Mouse (Mus musculus): ENCODE data around the gene Npw. TPM values are rescaled to one million over a fixed set of nuclear protein-coding genes. Genes with fewer than 3 reads are reported as not detected.

Gene Npw
- polyA plus RNA-seq, 1 experiment, result 0.35 TPM

GRCm38 (mm10) chr17:24698715-24699114 lies 40.5 kb upstream of the Npw start:
- H3K4me1 ChIP-seq (replicated peaks; ENCODE audit: control insufficient read depth, insufficient read depth, low read length), result peaks cover 17% of the 10 kb centered on the region
- TF ChIP-seq CTCF (IDR thresholded peaks at IDR 0.05; ENCODE audit: borderline replicate concordance, control insufficient read depth, extremely low read depth, insufficient read depth, low read length, poor library complexity) (no peak), POLR2A (IDR thresholded peaks at IDR 0.05; ENCODE audit: control insufficient read depth, extremely low read depth, insufficient read depth, low read length, poor library complexity) (no peak)
- H3K36me3 ChIP-seq (ENCODE audit: control insufficient read depth, insufficient read depth, low read length), result peaks cover 8% of the 10 kb centered on the region; the same call in 1 of the 2 replicates
- DNase-seq, result no peak
- 95% methylated on average over 9 of the region's 9 CpGs for WGBS
- no peak overlapping the region for H3K4me3 ChIP-seq (ENCODE audit: control insufficient read depth, insufficient read depth, low read length)
- no peak overlapping the region for H3K27ac ChIP-seq (ENCODE audit: control insufficient read depth, insufficient read depth, low read length)
- H3K27me3 ChIP-seq (ENCODE audit: control insufficient read depth, insufficient read depth, low read length), result no peaks in the 10 kb centered on the region

GRCm38 (mm10) chr17:24697985-24698384 lies 39.7 kb upstream of the Npw start:
- 36% methylated on average over 5 of the region's 5 CpGs for WGBS
- Histone ChIP-seq H3K27me3 (ENCODE audit: control insufficient read depth, insufficient read depth, low read length) (no peaks in the 10 kb centered on the region), H3K4me3 (ENCODE audit: control insufficient read depth, insufficient read depth, low read length) (no peak overlapping the region), H3K4me1 (replicated peaks; ENCODE audit: control insufficient read depth, insufficient read depth, low read length) (peaks cover 17% of the 10 kb centered on the region), H3K27ac (ENCODE audit: control insufficient read depth, insufficient read depth, low read length) (peak overlapping the region; percentile 40), H3K36me3 (ENCODE audit: control insufficient read depth, insufficient read depth, low read length) (0 out of 2 replicates have a peak, but pooled peaks cover 8% of the 10 kb centered on the region)
- no peak for DNase-seq
- TF ChIP-seq CTCF (IDR thresholded peaks at IDR 0.05; ENCODE audit: borderline replicate concordance, control insufficient read depth, extremely low read depth, insufficient read depth, low read length, poor library complexity), result no peak
- no peak for TF ChIP-seq POLR2A (IDR thresholded peaks at IDR 0.05; ENCODE audit: control insufficient read depth, extremely low read depth, insufficient read depth, low read length, poor library complexity)

DNA sequence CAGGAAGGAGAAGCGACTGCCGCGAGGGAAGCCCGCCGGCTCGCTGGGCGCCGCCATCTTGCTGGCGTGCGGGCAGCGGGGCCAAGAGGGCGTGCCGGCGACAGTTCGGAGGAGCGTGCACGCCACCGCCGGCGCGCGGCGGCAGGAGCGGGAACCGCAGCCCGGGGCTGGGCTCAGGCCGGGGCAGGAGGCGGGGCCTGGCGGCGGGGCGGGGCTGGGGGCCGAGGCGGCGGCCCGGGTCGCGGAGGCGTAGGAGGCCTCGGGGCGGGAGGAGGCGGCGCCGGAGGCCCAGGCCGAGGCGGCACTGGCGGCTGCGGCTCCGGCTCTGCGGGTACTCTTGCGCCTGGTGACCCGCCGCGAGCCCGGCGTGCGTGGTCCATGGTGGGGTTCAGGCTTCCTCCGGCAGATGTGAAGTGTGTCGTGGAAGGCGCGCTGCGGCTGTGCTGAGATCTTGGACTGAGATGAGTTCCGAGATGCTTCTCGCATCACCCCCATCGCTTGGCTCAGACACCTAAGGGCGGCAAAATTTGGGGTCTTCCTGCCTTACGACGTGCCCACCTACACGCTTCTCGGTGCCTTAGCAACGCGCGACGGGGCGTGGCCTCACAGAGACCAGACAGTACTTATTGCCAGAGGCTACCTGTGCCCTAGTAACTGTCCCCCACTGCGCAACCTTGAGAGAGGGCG lies 37.9 kb upstream of the Npw start, which contains the start of the genes Gfer and Noxo1:
Gene Gfer (minus strand): TSS at position 146 of the 687 bp plus-strand sequence.
Gene Noxo1 (plus strand): TSS at position 224 of the 687 bp plus-strand sequence.
- under 1% methylated on average over 75 of the region's 76 CpGs for WGBS
- H3K4me3 ChIP-seq (ENCODE audit: control insufficient read depth, insufficient read depth, low read length), result peak within 1 kb of the TSS; percentile 71
- TF ChIP-seq CTCF (IDR thresholded peaks at IDR 0.05; ENCODE audit: borderline replicate concordance, control insufficient read depth, extremely low read depth, insufficient read depth, low read length, poor library complexity) (peak; percentile 24; the same call in 1 of the 2 replicates), POLR2A (IDR thresholded peaks at IDR 0.05; ENCODE audit: control insufficient read depth, extremely low read depth, insufficient read depth, low read length, poor library complexity) (peak; percentile 63; the same call in 1 of the 2 replicates)
- peaks cover 17% of the 10 kb centered on the region for H3K4me1 ChIP-seq (replicated peaks; ENCODE audit: control insufficient read depth, insufficient read depth, low read length)
- H3K36me3 ChIP-seq (ENCODE audit: control insufficient read depth, insufficient read depth, low read length), result no peaks in the 10 kb centered on the region
- DNase-seq, result peak; percentile 87
- H3K27me3 ChIP-seq (ENCODE audit: control insufficient read depth, insufficient read depth, low read length), result no peaks in the 10 kb centered on the region
- no peak within 1 kb of the TSS for H3K27ac ChIP-seq (ENCODE audit: control insufficient read depth, insufficient read depth, low read length)

- no peak overlapping the region for H3K27ac ChIP-seq (ENCODE audit: control insufficient read depth, insufficient read depth, low read length)
- peak overlapping the region; percentile 71 for H3K4me3 ChIP-seq (ENCODE audit: control insufficient read depth, insufficient read depth, low read length)
- 21% methylated on average over 51 of the region's 51 CpGs for WGBS
- DNase-seq, result no peak
- H3K36me3 ChIP-seq (ENCODE audit: control insufficient read depth, insufficient read depth, low read length), result no peaks in the 10 kb centered on the region
- H3K27me3 ChIP-seq (ENCODE audit: control insufficient read depth, insufficient read depth, low read length), result 0 out of 2 replicates have a peak, but pooled peaks cover 2% of the 10 kb centered on the region
- H3K4me1 ChIP-seq (replicated peaks; ENCODE audit: control insufficient read depth, insufficient read depth, low read length), result peaks cover 17% of the 10 kb centered on the region
- no peak for TF ChIP-seq POLR2A (IDR thresholded peaks at IDR 0.05; ENCODE audit: control insufficient read depth, extremely low read depth, insufficient read depth, low read length, poor library complexity)
- TF ChIP-seq CTCF (IDR thresholded peaks at IDR 0.05; ENCODE audit: borderline replicate concordance, control insufficient read depth, extremely low read depth, insufficient read depth, low read length, poor library complexity), result no peak
Measured at GRCm38 (mm10) chr17:24695326-24696010, 37.2 kb upstream of the Npw start.

GRCm38 (mm10) chr17:24692385-24692784 lies 34.1 kb upstream of the Npw start:
- Histone ChIP-seq H3K27ac (ENCODE audit: control insufficient read depth, insufficient read depth, low read length) (no peak overlapping the region), H3K4me3 (ENCODE audit: control insufficient read depth, insufficient read depth, low read length) (no peak overlapping the region), H3K4me1 (replicated peaks; ENCODE audit: control insufficient read depth, insufficient read depth, low read length) (peaks cover 17% of the 10 kb centered on the region), H3K36me3 (ENCODE audit: control insufficient read depth, insufficient read depth, low read length) (no peaks in the 10 kb centered on the region), H3K27me3 (ENCODE audit: control insufficient read depth, insufficient read depth, low read length) (peaks cover 15% of the 10 kb centered on the region)
- 81% methylated on average over 5 of the region's 5 CpGs for WGBS
- no peak for DNase-seq
- no peak for TF ChIP-seq POLR2A (IDR thresholded peaks at IDR 0.05; ENCODE audit: control insufficient read depth, extremely low read depth, insufficient read depth, low read length, poor library complexity)
- TF ChIP-seq CTCF (IDR thresholded peaks at IDR 0.05; ENCODE audit: borderline replicate concordance, control insufficient read depth, extremely low read depth, insufficient read depth, low read length, poor library complexity), result no peak

GRCm38 (mm10) chr17:24689251-24690081 lies 31.2 kb upstream of the Npw start, which contains the start of gene Syngr3:
Gene Syngr3 (minus strand): TSS chr17:24689955.
- no peak within 1 kb of the TSS for H3K27ac ChIP-seq (ENCODE audit: control insufficient read depth, insufficient read depth, low read length)
- H3K4me1 ChIP-seq (replicated peaks; ENCODE audit: control insufficient read depth, insufficient read depth, low read length), result peaks cover 22% of the 10 kb centered on the region
- no peak within 1 kb of the TSS for H3K4me3 ChIP-seq (ENCODE audit: control insufficient read depth, insufficient read depth, low read length)
- no peak for TF ChIP-seq CTCF (IDR thresholded peaks at IDR 0.05; ENCODE audit: borderline replicate concordance, control insufficient read depth, extremely low read depth, insufficient read depth, low read length, poor library complexity)
- DNase-seq, result no peak
- peaks cover 15% of the 10 kb centered on the region for H3K27me3 ChIP-seq (ENCODE audit: control insufficient read depth, insufficient read depth, low read length)
- H3K36me3 ChIP-seq (ENCODE audit: control insufficient read depth, insufficient read depth, low read length), result no peaks in the 10 kb centered on the region
- 4% methylated on average over 55 of the region's 55 CpGs for WGBS

Measured in thymus, adult 2 months (tissue).